Comparison of ENCODE assay signal across 18 mouse cellular contexts in the genomic region with DNA sequence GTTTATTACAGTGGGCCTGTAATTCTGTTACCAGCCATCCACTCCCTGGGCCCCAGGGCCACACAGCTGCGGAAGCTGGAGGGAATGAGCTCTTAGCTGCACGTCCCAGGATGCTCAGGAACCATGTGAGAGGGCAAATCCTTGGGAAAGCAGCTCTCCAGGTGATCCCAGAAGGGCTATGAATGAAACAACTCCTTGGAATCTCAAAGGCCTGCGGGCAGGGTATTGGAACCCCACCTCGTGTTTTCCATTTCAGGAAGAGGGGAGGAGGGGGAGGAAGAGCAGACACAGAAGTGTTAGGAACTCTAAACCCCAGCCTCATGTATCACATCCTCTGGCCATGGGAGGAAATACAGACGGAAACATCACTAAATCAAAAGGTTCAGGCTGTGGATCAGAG. TPM values are rescaled to one million over a fixed set of nuclear protein-coding genes. Genes with fewer than 3 reads are reported as not detected.
DNase-seq lines count a peak whose midpoint lies in the region; ATAC-seq and TF ChIP-seq lines count a peak whose summit lies in the region.
"Had no signal": no experiment of that assay in that cellular context is flagged by ENCODE, and none has a peak within 500 bp of the region (broad histone marks: within the 10 kb centered on the region; RNA-seq: fewer than 3 reads in every experiment).

No protein-coding gene starts in this region.

- no peak overlapping the region for H3K4me2 ChIP-seq in kidney, embryonic 16.5 days (replicated peaks; ENCODE audit: low read depth, low read length)
- no peak overlapping the region for H3K4me2 ChIP-seq in embryonic facial prominence, embryonic 15.5 days (replicated peaks)
- H3K4me2 ChIP-seq in myocyte (ENCODE audit: low read depth): peak overlapping the region; percentile 77
- H3K4me2 ChIP-seq: liver, embryonic 13.5 days; midbrain, embryonic 15.5 days had no signal

- no peak overlapping the region for H3ac ChIP-seq in myocyte (ENCODE audit: control insufficient read depth, insufficient read length)

- no peak for ATAC-seq in kidney, embryonic 16.5 days (ENCODE audit: low FRiP score, low TSS enrichment)
- no peak for ATAC-seq in embryonic facial prominence, embryonic 15.5 days (ENCODE audit: insufficient number of reproducible peaks, low FRiP score, low TSS enrichment, low read depth)
- ATAC-seq: forebrain, embryonic 14.5 days; inflammation-experienced regulatory T-cells, adult 6 months; midbrain, embryonic 15.5 days had no signal

- TF ChIP-seq EP300 in heart, adult 2 months (IDR thresholded peaks at IDR 0.05; ENCODE audit: insufficient read depth, low read depth, low read length): 0 out of 2 replicates have a peak, but pooled peaks have one; percentile 40

- WGBS in heart, adult 2 months: 19% methylated on average over 5 of the region's 5 CpGs
- 14% methylated on average over 5 of the region's 5 CpGs for WGBS in kidney, embryonic 16.5 days
- 52% methylated on average over 5 of the region's 5 CpGs for WGBS in embryonic facial prominence, embryonic 15.5 days

- peaks cover 28% of the 10 kb centered on the region for H3K36me3 ChIP-seq in heart, adult 2 months (ENCODE audit: control insufficient read depth, insufficient read depth, low read length)
- no peaks in the 10 kb centered on the region for H3K36me3 ChIP-seq in kidney, embryonic 16.5 days (ENCODE audit: insufficient read depth, low read length)
- H3K36me3 ChIP-seq in embryonic facial prominence, embryonic 15.5 days: no peaks in the 10 kb centered on the region
- H3K36me3 ChIP-seq in myocyte (ENCODE audit: control insufficient read depth, insufficient read depth): no peaks in the 10 kb centered on the region
- H3K36me3 ChIP-seq: liver, embryonic 13.5 days; midbrain, embryonic 15.5 days had no signal

- intact Hi-C loops in heart, adult 2 months (cut with DNase I): no loop called here

- H3K4me1 ChIP-seq in heart, adult 2 months (ENCODE audit: control insufficient read depth, insufficient read depth, low read length): peaks cover 8% of the 10 kb centered on the region
- H3K4me1 ChIP-seq in kidney, embryonic 16.5 days (ENCODE audit: insufficient read depth, low read length): peaks cover 35% of the 10 kb centered on the region
- H3K4me1 ChIP-seq in embryonic facial prominence, embryonic 15.5 days: peaks cover 28% of the 10 kb centered on the region

- TF ChIP-seq POLR2A in heart, adult 2 months (IDR thresholded peaks at IDR 0.05; ENCODE audit: insufficient read depth, low read depth, low read length): 0 out of 2 replicates have a peak, but pooled peaks have one; percentile 13
- no peak for TF ChIP-seq POLR2A in myocyte (IDR thresholded peaks at IDR 0.05; ENCODE audit: insufficient read length, low read depth)

- TF ChIP-seq CTCF in heart, adult 2 months (IDR thresholded peaks at IDR 0.05): no peak

- DNase-seq in heart, adult 2 months: no peak
- no peak for DNase-seq in heart, adult 18-20 months
- no peak for DNase-seq in kidney, adult 11 months
- DNase-seq in cerebellum, postnatal 4 days (ENCODE audit: low spot score in 2 of 2): no peak
- DNase-seq in layer of hippocampus, adult 11-12 months (ENCODE audit: low spot score): no peak
- DNase-seq: cerebellum, adult 11 months; cerebellum, postnatal 36 days; layer of hippocampus, adult 9-11 months; liver, embryonic 13.5 days; right cerebral cortex, postnatal 14 days; thymus, adult 2 months had no signal

- H3K27ac ChIP-seq in heart, adult 2 months: peak overlapping the region; percentile 49
- H3K27ac ChIP-seq in kidney, embryonic 16.5 days (ENCODE audit: low read length): peak overlapping the region; percentile 82
- 0 out of 2 replicates have a peak overlapping the region, but pooled peaks have one; percentile 5 for H3K27ac ChIP-seq in embryonic facial prominence, embryonic 15.5 days (replicated peaks)
- H3K27ac ChIP-seq: liver, embryonic 13.5 days; midbrain, embryonic 15.5 days had no signal

- no peaks in the 10 kb centered on the region for H3K27me3 ChIP-seq in heart, adult 2 months (ENCODE audit: control insufficient read depth, insufficient read depth, low read length)
- no peaks in the 10 kb centered on the region for H3K27me3 ChIP-seq in kidney, embryonic 16.5 days (ENCODE audit: insufficient read depth, low read length)
- 0 out of 2 replicates have a peak, but pooled peaks cover 3% of the 10 kb centered on the region for H3K27me3 ChIP-seq in embryonic facial prominence, embryonic 15.5 days
- H3K27me3 ChIP-seq in myocyte (ENCODE audit: control insufficient read depth, insufficient read depth, insufficient read length): no peaks in the 10 kb centered on the region
- H3K27me3 ChIP-seq: CH12.LX; midbrain, embryonic 15.5 days had no signal

- H3K9me3 ChIP-seq in kidney, embryonic 16.5 days (ENCODE audit: low read length): 0 out of 2 replicates have a peak, but pooled peaks cover 4% of the 10 kb centered on the region
- no peaks in the 10 kb centered on the region for H3K9me3 ChIP-seq in embryonic facial prominence, embryonic 15.5 days (replicated peaks)
- H3K9me3 ChIP-seq: liver, embryonic 13.5 days; midbrain, embryonic 15.5 days had no signal

- H3K9ac ChIP-seq in heart, adult 2 months (ENCODE audit: low read depth, low read length): no peak overlapping the region
- peak overlapping the region; percentile 2 for H3K9ac ChIP-seq in kidney, embryonic 16.5 days (replicated peaks; ENCODE audit: low read length)
- no peak overlapping the region for H3K9ac ChIP-seq in embryonic facial prominence, embryonic 15.5 days
- H3K9ac ChIP-seq: liver, embryonic 13.5 days; midbrain, embryonic 15.5 days had no signal

- no peaks in the 10 kb centered on the region for H3K79me2 ChIP-seq in heart, adult 2 months (replicated peaks; ENCODE audit: control insufficient read depth, insufficient read depth, low read length)
- peaks cover 6% of the 10 kb centered on the region for H3K79me2 ChIP-seq in myocyte (ENCODE audit: control insufficient read depth, insufficient read depth)

- no peak overlapping the region for H3K4me3 ChIP-seq in heart, adult 2 months
- no peak overlapping the region for H3K4me3 ChIP-seq in kidney, embryonic 16.5 days (ENCODE audit: low read length)
- H3K4me3 ChIP-seq in embryonic facial prominence, embryonic 15.5 days (replicated peaks): no peak overlapping the region
- no peak overlapping the region for H3K4me3 ChIP-seq in myocyte
- H3K4me3 ChIP-seq: liver, embryonic 13.5 days; midbrain, embryonic 15.5 days had no signal

TF ChIP-seq in myocyte, 11 proteins besides CTCF, POLR2A, EP300 and RAD21:
- TF ChIP-seq MYOG (IDR thresholded peaks at IDR 0.05; ENCODE audit: control insufficient read depth in 1 of 3, insufficient read depth in 1 of 3, insufficient read length in 2 of 3, low read depth in 2 of 3): no peak
TF ChIP-seq in myocyte: peak in this region for 0.

RNA-seq across cellular contexts. Expression of a gene that starts 28.8 kb away (rescaled TPM):
- total RNA-seq in heart, adult 2 months (2021): 1,000 to 10,000 TPM; 1,721 to 1,764 TPM
- polyA plus RNA-seq in heart, adult 2 months (2012; rRNA removed): 1,853 and 3,161 TPM in 2 replicates
- 1,000 to 10,000 TPM; 1,612 to 1,845 TPM for total RNA-seq in heart, adult 18-20 months (2021)
- 101 and 104 TPM in 2 replicates for polyA plus RNA-seq in kidney, embryonic 16.5 days (2015; fragmentation: Nextera tagmentation; extraction: Ambion mirVana)
- 22.0 and 22.9 TPM in 2 replicates for polyA plus RNA-seq in embryonic facial prominence, embryonic 15.5 days (2015; fragmentation: Nextera tagmentation; extraction: Ambion mirVana)
- 58.2 TPM for polyA plus RNA-seq in myocyte (2012; fragmentation: generic; extraction: Trizol)

Comparison
In these comparisons a context has a peak if more than half of its experiments do, and no peak if none do; other contexts are left out.
1. H3K27ac ChIP-seq: peak in every context shown above with its lines; median percentile 82 in kidney, embryonic 16.5 days; 49 in heart, adult 2 months; 5 in embryonic facial prominence, embryonic 15.5 days.
2. RNA of a gene that starts 28.8 kb away (polyA plus RNA-seq): 1,853 to 3,161 TPM in heart, adult 2 months; 101 to 104 TPM in kidney, embryonic 16.5 days, 58.2 TPM in myocyte (single experiment) and 22.0 to 22.9 TPM in embryonic facial prominence, embryonic 15.5 days; every median in the first group is over 10 times any median in the second.